Mouse (Mus musculus): Measurements from ENCODE around the gene Rpp30. TPM values are rescaled to one million over a fixed set of nuclear protein-coding genes. Genes with fewer than 3 reads are reported as not detected.

Rpp30 gene
- total RNA-seq (2017) = 41.8 and 47.7 TPM in 2 replicates

DNA sequence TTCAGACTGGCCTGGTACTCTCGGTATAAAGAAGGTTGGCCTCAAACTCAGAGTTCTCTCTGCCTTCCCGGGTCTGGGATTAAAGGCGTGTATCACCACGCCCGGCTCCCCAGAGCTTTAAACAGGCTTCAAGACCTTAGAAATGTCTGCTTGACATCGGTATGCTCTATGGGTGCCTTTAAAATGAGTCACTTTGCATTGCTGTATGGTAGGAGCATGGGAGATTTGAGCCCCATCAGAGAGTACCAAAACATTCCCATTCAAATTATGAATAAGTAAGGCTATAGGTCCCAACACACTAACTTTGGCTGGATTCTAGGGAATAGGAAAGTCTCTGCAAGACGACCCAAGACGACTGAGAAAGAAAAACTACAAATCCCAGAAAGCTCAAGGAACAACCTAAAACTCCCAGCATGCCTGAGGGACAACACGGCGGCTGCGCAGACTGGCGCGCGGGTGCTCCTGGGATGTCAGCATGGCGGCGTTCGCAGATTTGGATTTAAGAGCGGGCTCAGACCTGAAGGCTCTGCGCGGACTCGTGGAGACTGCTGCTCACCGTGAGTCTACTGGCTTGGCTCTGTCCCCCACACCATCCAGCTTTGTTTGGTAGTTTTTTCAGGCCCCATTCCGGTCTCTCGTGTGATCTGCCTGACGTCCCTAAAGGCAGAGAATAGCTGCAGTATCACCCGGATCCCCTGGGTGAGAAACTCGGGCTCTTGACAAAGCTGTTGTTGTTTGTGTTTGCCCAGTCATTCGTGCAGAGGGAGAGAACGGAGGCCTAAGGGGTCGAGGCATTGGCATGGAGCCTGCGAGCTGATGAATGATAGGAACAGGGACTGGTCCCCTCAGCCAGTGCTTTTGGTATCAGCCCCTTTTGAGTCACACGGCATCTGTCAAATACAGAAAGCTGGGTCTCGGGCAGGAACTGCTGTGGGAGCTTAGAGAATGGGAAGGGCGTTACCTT lies at the start of gene Rpp30:
Gene Rpp30 (plus strand): TSS at position 455 of the 964 bp plus-strand sequence.
- ATAC-seq (replicated peaks; ENCODE audit: low read depth, poor library complexity, severe bottlenecking) = peak; percentile 98

DNA sequence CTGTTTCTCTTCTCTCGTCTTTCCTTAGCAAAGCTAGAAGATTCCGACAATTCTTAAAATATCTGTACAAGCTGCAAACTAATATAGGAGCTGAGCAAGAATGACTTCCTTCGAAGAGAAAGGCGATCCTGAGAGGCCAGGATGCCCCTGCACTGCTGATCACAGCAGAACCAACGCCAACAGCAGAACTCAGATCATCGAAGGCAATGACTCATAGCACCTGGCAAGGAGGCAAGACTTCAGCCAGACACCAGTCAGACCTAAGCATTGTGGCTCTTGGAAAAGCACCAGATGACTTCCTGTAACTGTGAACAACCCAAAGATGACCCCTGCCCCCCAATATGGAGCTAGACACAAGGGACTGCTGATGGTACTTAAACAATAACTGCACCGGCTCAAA lies 37.5 kb upstream of the Rpp30 start:
- no peak for ATAC-seq (replicated peaks; ENCODE audit: low read depth, poor library complexity, severe bottlenecking)

GRCm38 (mm10) chr19:36056502-36057221 lies 26.9 kb upstream of the Rpp30 start:
- ATAC-seq (replicated peaks; ENCODE audit: low read depth, poor library complexity, severe bottlenecking) = 0 out of 2 replicates have a peak, but pooled peaks have one; percentile 5

GRCm38 (mm10) chr19:36057231-36057811 lies 26.2 kb upstream of the Rpp30 start, which contains the start of gene Htr7:
TSS of gene Htr7 (minus strand) at chr19:36057507.
- ATAC-seq (replicated peaks; ENCODE audit: low read depth, poor library complexity, severe bottlenecking) = peak; percentile 32; the same call in 1 of the 2 replicates

- no peak for ATAC-seq (replicated peaks; ENCODE audit: low read depth, poor library complexity, severe bottlenecking)
These were observed 20.6 kb upstream of the Rpp30 start for GRCm38 (mm10) chr19:36062801-36063529.

DNA sequence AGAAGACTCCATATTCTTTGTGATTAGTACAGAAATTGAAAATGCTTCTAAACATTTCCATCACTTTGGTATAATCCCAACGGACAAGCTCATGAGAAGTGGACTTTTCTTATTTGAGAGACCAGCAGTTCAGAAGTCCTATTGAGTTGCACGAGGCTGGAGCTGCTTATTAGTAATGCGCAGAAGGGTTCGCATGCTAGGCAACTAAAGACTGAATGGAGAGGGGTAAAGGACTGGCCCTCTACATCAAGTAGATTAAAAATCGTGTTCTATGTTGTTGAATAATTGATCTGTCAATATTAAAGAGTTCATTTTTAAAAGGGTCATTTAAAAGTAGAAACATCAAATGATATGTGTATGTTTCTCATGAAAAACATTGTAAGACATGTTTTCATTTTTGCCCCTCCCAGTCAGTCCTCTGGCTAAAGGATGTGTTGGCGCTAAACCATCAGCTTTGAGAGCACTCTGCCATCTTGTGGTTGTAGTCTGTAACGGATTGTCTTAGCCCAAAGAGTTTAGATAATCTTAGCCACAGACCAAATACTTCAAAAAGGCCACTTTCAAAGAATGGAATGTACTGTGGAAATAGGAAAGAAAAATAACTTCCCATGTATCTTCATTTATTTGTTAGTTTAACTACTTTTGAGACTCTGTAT lies 782 bp upstream of the Rpp30 start:
- ATAC-seq (replicated peaks; ENCODE audit: low read depth, poor library complexity, severe bottlenecking) = peak; percentile 87

GRCm38 (mm10) chr19:36090781-36091180 lies 7.3 kb downstream of the Rpp30 start:
- ATAC-seq (replicated peaks; ENCODE audit: low read depth, poor library complexity, severe bottlenecking) = peak; percentile 97

DNA sequence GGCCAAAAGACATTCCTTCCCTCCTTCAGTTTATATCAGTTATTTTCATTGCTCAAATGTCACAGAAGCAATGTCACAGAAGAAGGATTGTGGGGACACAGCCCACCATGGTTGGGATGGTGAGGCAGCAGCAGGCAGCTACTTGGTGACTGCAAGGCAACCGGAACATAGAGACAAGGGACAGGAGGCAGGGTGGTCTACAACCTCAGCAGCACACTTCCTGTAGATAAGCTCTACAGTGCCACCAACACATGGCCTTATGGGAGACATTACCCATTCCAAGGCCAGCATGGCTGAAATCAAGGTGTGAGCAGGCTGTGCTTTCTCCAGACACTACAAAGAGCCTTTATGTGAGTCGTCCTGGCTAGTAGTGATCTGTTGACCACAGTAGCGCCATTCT lies 13.7 kb downstream of the Rpp30 start:
- ATAC-seq (replicated peaks; ENCODE audit: low read depth, poor library complexity, severe bottlenecking) = peak; percentile 54; the same call in 1 of the 2 replicates

- ATAC-seq (replicated peaks; ENCODE audit: low read depth, poor library complexity, severe bottlenecking) = no peak
These were observed 14.7 kb downstream of the Rpp30 start for GRCm38 (mm10) chr19:36098265-36098664.

- ATAC-seq (replicated peaks; ENCODE audit: low read depth, poor library complexity, severe bottlenecking) = no peak
These were observed 15.4 kb downstream of the Rpp30 start for GRCm38 (mm10) chr19:36098916-36099315.

- peak; percentile 63 for ATAC-seq (replicated peaks; ENCODE audit: low read depth, poor library complexity, severe bottlenecking)
These were observed 20.4 kb downstream of the Rpp30 start for GRCm38 (mm10) chr19:36103909-36104308.

- no peak for ATAC-seq (replicated peaks; ENCODE audit: low read depth, poor library complexity, severe bottlenecking)
These were observed 25.9 kb downstream of the Rpp30 start for GRCm38 (mm10) chr19:36109318-36109944.

- ATAC-seq (replicated peaks; ENCODE audit: low read depth, poor library complexity, severe bottlenecking) = no peak
These were observed 26.9 kb downstream of the Rpp30 start for GRCm38 (mm10) chr19:36110465-36110864.

GRCm38 (mm10) chr19:36111054-36111895 lies 27.8 kb downstream of the Rpp30 start:
- no peak for ATAC-seq (replicated peaks; ENCODE audit: low read depth, poor library complexity, severe bottlenecking)

DNA sequence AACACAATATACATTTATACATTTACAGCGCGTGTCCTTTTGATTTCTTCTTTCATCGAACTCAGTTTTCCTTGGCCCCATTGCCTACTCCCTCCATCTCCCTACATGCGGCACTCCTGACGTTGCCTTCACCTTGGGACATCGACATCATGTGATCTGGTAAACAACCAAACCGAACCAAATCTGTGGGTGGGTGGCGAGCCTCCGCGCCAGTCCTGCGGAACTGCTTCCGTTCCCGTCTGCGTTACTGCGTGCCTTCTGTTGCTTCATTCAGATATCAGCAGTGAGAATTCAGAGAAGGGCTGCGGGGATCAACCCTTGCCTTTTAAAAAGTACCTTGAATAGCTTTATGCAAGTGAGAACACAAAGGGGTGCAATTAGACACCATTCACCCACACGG lies 28.5 kb downstream of the Rpp30 start:
- ATAC-seq (replicated peaks; ENCODE audit: low read depth, poor library complexity, severe bottlenecking) = no peak

- ATAC-seq (replicated peaks; ENCODE audit: low read depth, poor library complexity, severe bottlenecking) = no peak
These were observed 32.7 kb downstream of the Rpp30 start for GRCm38 (mm10) chr19:36116185-36116584.

GRCm38 (mm10) chr19:36119219-36119618 lies 35.7 kb downstream of the Rpp30 start:
- no peak for ATAC-seq (replicated peaks; ENCODE audit: low read depth, poor library complexity, severe bottlenecking)
